Mouse (Mus musculus) adrenal gland, adult 18-20 months (tissue): ENCODE measurements around the gene Olfr1378. TPM values are rescaled to one million over a fixed set of nuclear protein-coding genes. Genes with fewer than 3 reads are reported as not detected.

Experiments
- total RNA-seq, 2 experiments: library from RNA; stranded (reverse); gene quantifications; 1 replicate in 1 of 2; 2 replicates in 1 of 2; pipeline ENCODE4 v1.2.3; 2021

The Olfr1378 gene
- total RNA-seq, 2 experiments from 2014 or later = not detected

Other genes with a start within 250 kb of the Olfr1378 start
- 1 to 10 TPM; 4.3 to 4.8 TPM for gene Zfp354c, start 138.8 kb upstream of the Olfr1378 start, total RNA-seq
- under 1 TPM; 0.53 to 0.99 TPM for gene Zfp879, start 125.0 kb upstream of the Olfr1378 start, total RNA-seq
- gene Grm6, start 115.8 kb upstream of the Olfr1378 start, total RNA-seq = not detected
- gene Zfp454, start 78.9 kb upstream of the Olfr1378 start, total RNA-seq = 1 to 10 TPM; 1.5 to 2.3 TPM
- gene Zfp2, start 50.4 kb upstream of the Olfr1378 start, total RNA-seq = 1 to 10 TPM; 6.9 to 8.2 TPM
- 1 to 10 TPM; 2.2 to 2.9 TPM for gene Zfp354b, start 34.9 kb upstream of the Olfr1378 start, total RNA-seq
- not detected for gene 4933414I15Rik, start 22.8 kb upstream of the Olfr1378 start, total RNA-seq
- not detected for gene Prop1, start 12.8 kb upstream of the Olfr1378 start, total RNA-seq
- gene Olfr1377, start 15.4 kb downstream of the Olfr1378 start, total RNA-seq = not detected
- gene Olfr51, start 37.1 kb downstream of the Olfr1378 start, total RNA-seq = not detected
- gene Olfr54, start 47.7 kb downstream of the Olfr1378 start, total RNA-seq = under 1 TPM in 1 of 2 experiments, not detected in 1; 0.43 TPM
- not detected for gene Olfr1375, start 81.6 kb downstream of the Olfr1378 start, total RNA-seq
- gene Zfp354a, start 92.7 kb downstream of the Olfr1378 start, total RNA-seq = 1 to 10 TPM; 5.6 to 9.8 TPM